Mouse (Mus musculus): ENCODE data around the gene Rtl8a. TPM values are rescaled to one million over a fixed set of nuclear protein-coding genes. Genes with fewer than 3 reads are reported as not detected.
A peak's percentile ranks its signal among the peaks of the same experiment; 100 is the strongest.
"Not testable (repeated sequence)": the region's sequence is repeated elsewhere in the genome, so short reads cannot be mapped to it uniquely, and the experiment has no call there.

Rtl8a gene
- polyA plus RNA-seq, 1 experiment from 2014 or later: 162 TPM

DNA sequence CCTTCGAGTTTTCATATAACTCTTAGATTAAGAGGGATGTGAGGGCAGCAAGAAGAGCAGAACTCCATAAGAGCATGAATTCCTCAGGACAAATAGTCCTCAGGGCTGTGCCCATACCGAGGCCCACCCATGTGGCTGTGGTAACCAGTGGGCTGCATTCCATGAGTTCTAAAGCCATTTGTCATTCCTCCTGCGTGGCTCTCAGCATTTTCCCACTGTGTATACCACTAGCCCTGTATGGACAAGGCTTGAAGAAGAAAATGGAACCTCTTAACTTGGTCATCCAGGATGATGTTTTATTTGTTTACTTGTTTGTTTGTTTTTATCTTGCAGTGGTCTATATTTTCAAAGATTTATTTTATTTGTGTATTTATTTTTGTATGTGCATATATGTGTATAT, 5.4 kb downstream of the Rtl8a start:
- not testable (repeated sequence) for H3K4me3 ChIP-seq; H3K9ac ChIP-seq (replicated peaks); H3K27ac ChIP-seq (replicated peaks); H3K4me1 ChIP-seq; H3K9me3 ChIP-seq; H3K36me3 ChIP-seq; H3K4me2 ChIP-seq (replicated peaks); ATAC-seq (replicated peaks); H3K27me3 ChIP-seq
- WGBS: 58% methylated on average over 3 of the region's 3 CpGs

DNA sequence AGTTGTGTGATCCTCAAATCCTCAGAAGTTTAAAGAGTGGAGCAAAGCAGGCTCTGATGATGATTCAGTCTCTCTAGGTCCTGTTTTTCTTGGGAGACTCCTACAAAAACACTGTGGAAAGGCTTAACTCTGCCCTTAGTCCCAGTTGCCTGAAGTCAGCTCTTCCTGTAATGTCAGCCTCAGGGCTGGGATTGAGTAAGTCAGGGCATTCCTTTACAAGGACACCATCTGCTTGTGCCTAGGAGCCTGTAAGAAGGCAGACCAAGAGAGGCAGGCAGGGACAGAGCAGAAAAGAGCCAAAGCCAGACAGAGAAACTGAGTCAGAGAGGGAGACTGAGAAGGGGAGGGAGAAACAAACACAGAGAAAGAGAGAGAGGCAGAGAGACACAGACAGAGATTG, 32.1 kb downstream of the Rtl8a start:
- H3K9ac ChIP-seq (replicated peaks); H3K4me1 ChIP-seq; H3K4me2 ChIP-seq (replicated peaks); H3K27me3 ChIP-seq; H3K9me3 ChIP-seq; ATAC-seq (replicated peaks); H3K4me3 ChIP-seq; H3K27ac ChIP-seq (replicated peaks); H3K36me3 ChIP-seq: not testable (repeated sequence)

DNA sequence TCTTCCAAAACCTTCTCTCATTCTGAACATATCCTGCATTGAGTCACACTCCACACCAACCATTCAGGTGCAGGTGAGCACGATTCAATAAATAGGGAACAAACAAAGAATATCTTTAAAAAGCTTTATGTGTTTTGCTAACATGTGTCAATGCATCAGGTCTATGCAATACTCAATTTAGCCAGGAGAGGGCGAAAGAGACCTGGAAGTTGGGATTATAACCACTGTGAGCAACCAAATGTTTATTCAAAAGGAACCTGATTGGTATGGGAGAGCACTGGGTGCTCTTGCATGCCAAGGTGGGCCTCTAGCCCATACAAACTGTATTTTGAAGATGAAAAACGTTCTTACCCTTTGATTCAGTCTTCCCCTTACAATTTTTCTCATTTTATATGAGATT, 32.9 kb downstream of the Rtl8a start:
- Histone ChIP-seq H3K4me1 (no peaks in the 10 kb centered on the region), H3K27me3 (no peaks in the 10 kb centered on the region), H3K9ac (replicated peaks) (no peak overlapping the region), H3K27ac (replicated peaks) (no peak overlapping the region), H3K4me2 (replicated peaks) (no peak overlapping the region), H3K9me3 (no peaks in the 10 kb centered on the region), H3K4me3 (no peak overlapping the region), H3K36me3 (no peaks in the 10 kb centered on the region)
- 5% methylated on average over 3 of the region's 3 CpGs for WGBS
- ATAC-seq (replicated peaks): no peak

DNA sequence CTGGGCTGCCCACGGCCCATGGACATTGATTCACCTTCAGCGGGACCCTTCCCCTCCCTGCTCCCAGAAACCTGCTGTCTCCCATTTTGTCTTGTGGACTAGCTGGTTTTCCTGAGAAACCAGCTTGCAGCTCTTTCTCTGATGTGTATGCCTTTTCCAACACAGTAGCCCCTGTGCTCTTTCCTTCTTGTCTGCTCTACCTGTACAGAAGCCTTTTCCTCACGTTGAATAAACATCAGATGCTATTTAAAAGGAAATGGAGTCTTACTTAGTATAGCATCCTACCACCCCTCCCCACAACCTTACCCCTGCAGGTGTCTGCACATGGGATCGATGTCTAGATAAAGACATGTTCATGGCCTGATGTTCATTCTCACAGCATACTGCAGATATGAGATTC, 34.6 kb downstream of the Rtl8a start, which contains the start of gene Gm14597:
TSS of gene Gm14597 (minus strand) at position 101 of the 400 bp plus-strand sequence.
- Histone ChIP-seq H3K9ac (replicated peaks) (peak within 1 kb of the TSS; percentile 53), H3K4me3 (peak within 1 kb of the TSS; percentile 50), H3K27ac (replicated peaks) (peak within 1 kb of the TSS; percentile 62), H3K4me2 (replicated peaks) (peak within 1 kb of the TSS; percentile 51)
- not testable (repeated sequence) for H3K9me3 ChIP-seq; H3K27me3 ChIP-seq; ATAC-seq (replicated peaks); H3K4me1 ChIP-seq; H3K36me3 ChIP-seq
- 48% methylated on average over 3 of the region's 4 CpGs for WGBS

DNA sequence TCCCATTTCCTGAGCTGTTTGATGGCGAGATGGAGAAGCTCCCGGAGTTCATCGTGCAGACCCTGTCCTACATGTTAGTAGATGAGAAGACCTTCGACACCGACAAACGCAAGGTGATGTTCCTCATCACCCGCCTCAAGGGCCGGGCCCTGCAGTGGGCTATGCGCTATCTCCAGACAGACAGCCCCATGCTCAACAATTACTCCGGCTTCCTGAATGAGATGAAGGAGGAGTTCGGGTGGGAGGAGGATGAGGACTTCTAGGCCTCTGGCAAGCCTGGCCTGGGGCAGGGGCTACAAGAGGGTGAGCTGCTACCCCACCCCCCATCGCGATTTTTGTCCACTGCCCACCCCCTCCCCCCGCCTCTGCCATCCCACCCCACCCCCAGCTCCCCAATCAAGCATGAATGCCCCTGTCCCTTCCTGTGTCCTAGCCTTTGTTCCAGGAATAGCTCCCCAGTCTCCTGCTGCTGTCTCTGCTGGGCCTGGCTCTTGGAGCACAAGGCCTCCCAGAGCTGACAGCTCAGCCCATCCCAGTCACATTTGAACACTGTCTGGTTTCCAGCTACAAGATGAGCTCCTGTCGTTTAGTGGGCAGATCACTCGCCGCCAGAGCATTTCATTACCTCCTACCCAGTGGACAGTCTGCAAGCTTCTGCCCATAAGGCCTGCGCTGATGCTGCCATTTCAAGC, 35.2 kb downstream of the Rtl8a start:
- Histone ChIP-seq H3K4me1 (no peaks in the 10 kb centered on the region), H3K27me3 (no peaks in the 10 kb centered on the region), H3K36me3 (no peaks in the 10 kb centered on the region), H3K9me3 (no peaks in the 10 kb centered on the region), H3K4me3 (peak overlapping the region; percentile 50), H3K9ac (replicated peaks) (peak overlapping the region; percentile 53), H3K4me2 (replicated peaks) (peak overlapping the region; percentile 51), H3K27ac (replicated peaks) (peak overlapping the region; percentile 62)
- WGBS: 36% methylated on average over 18 of the region's 18 CpGs
- ATAC-seq (replicated peaks): peak; percentile 24

DNA sequence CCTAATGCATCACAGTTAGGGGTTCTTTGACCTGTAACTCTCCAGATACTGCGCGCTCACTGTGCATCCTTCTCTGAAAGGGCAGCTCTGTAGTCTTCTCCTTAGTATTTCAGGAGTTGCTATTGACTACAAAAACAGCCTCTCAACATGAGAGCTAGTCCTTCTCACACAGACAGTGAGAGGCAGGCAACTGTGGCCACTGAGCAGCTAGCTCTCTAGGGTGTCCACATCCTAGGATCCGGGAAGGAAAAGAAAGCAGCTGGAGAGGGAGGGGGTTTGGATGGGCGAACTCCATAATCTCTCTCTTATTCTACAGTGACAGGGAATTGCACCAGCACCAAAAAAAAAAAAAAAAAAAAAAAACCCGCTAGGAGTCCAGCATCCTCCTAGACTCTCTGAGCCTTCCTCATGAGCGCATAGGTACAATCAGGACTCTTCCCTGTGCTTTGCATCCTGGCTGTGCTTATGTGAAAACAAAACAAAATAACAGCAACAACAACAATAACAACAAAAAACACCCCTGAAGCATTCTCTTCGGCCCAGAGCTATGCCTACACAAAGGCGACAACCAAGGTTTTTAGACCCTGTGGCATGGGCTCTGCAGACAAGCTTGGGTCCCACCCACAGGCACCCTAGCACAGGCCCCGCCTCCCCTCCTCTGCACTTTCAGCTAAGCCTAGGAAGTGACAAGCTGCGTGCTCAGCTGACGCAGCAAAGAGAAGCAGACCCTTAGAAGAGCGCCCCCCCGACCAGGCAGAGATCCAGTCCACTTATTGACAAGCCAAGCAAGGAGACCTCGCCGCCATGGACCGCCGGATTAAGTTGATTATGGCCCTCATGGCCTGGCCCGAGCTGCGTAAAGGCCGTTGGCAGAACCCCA, 36.0 kb downstream of the Rtl8a start, which contains the start of gene Rtl8c:
TSS of gene Rtl8c (plus strand) at position 791 of the 880 bp plus-strand sequence.
- Histone ChIP-seq H3K4me3 (peak within 1 kb of the TSS; percentile 50), H3K36me3 (no peaks in the 10 kb centered on the region), H3K27ac (replicated peaks) (peak within 1 kb of the TSS; percentile 62), H3K27me3 (no peaks in the 10 kb centered on the region), H3K4me1 (no peaks in the 10 kb centered on the region), H3K9me3 (no peaks in the 10 kb centered on the region), H3K4me2 (replicated peaks) (peak within 1 kb of the TSS; percentile 51), H3K9ac (replicated peaks) (peak within 1 kb of the TSS; percentile 53)
- ATAC-seq (replicated peaks): peak; percentile 95
- WGBS: 25% methylated on average over 20 of the region's 20 CpGs

DNA sequence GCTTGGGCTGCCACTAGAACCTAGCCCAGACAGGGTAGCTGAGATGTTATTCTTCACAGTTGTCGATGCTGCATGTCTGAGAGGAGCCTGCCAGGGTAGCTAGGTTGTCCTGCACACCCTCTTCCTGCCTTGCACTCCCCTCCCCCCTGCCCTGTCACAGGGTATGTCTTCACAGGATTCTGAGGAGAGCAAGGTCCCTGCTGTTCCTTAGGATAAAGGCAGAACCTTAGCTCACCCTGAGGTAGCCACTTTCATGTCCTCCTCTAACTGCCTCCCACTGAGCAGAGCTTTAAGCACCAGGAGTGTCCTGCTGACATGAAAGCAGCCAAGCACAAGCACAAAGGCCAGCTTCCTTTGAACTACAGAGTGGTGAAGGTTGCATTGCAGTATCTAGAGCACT, 37.3 kb downstream of the Rtl8a start:
- H3K4me3 ChIP-seq; H3K27ac ChIP-seq (replicated peaks); H3K4me2 ChIP-seq (replicated peaks); ATAC-seq (replicated peaks); H3K36me3 ChIP-seq; H3K9me3 ChIP-seq; H3K4me1 ChIP-seq; H3K9ac ChIP-seq (replicated peaks); H3K27me3 ChIP-seq: not testable (repeated sequence)
- 23% methylated on average over 1 of the region's 1 CpGs for WGBS

DNA sequence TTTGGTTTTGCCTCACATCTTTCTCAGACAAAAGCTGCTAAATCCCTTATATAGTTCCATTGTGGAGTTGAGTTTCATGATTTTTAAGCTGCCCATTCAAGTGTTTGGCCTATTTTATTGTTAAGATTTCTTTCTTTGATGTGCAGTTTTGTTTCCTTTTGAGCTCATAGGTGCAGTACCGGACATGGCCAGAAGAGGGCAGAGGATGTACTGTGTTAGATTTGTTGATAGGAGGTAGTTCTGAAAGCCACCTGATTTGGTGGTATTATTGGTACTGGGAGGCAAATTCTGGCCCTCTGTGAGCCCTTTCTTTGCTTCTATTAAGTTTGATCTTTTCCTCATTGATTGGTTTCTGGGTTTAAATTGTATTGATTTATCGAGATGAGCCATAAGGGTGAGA, 43.5 kb downstream of the Rtl8a start:
- H3K4me1 ChIP-seq; H3K4me2 ChIP-seq (replicated peaks); H3K27ac ChIP-seq (replicated peaks); ATAC-seq (replicated peaks); H3K36me3 ChIP-seq; H3K9ac ChIP-seq (replicated peaks); H3K9me3 ChIP-seq; H3K27me3 ChIP-seq; H3K4me3 ChIP-seq: not testable (repeated sequence)
- WGBS: 44% methylated on average over 2 of the region's 2 CpGs

Other genes starting within 250 kb of the Rtl8a start
- gene Etd, start 208.8 kb downstream of the Rtl8a start, polyA plus RNA-seq (2015; fragmentation: Nextera tagmentation; extraction: Ambion mirVana): not detected in 2 replicates
- gene Rtl8c, start 35.6 kb downstream of the Rtl8a start, polyA plus RNA-seq (2015; fragmentation: Nextera tagmentation; extraction: Ambion mirVana): 102 and 118 TPM in 2 replicates
- not detected in 2 replicates for gene Gm14597, start 34.7 kb downstream of the Rtl8a start, polyA plus RNA-seq (2015; fragmentation: Nextera tagmentation; extraction: Ambion mirVana)
- gene Rtl8b, start 26.7 kb upstream of the Rtl8a start, polyA plus RNA-seq (2015; fragmentation: Nextera tagmentation; extraction: Ambion mirVana): 126 and 130 TPM in 2 replicates
- 0.11 and 0.17 TPM in 2 replicates for gene 4930502E18Rik, start 81.1 kb upstream of the Rtl8a start, polyA plus RNA-seq (2015; fragmentation: Nextera tagmentation; extraction: Ambion mirVana)
- gene 1700013H16Rik, start 114.1 kb upstream of the Rtl8a start, polyA plus RNA-seq (2015; fragmentation: Nextera tagmentation; extraction: Ambion mirVana): 0.15 TPM in 1 of 2 replicates, not detected in the other
- not detected in 2 replicates for gene Zfp36l3, start 132.7 kb upstream of the Rtl8a start, polyA plus RNA-seq (2015; fragmentation: Nextera tagmentation; extraction: Ambion mirVana)
- 0.84 and 1.0 TPM in 2 replicates for gene Xlr, start 154.0 kb upstream of the Rtl8a start, polyA plus RNA-seq (2015; fragmentation: Nextera tagmentation; extraction: Ambion mirVana)

All from forebrain, embryonic 15.5 days (tissue).